Mouse (Mus musculus) lung, embryonic 15.5 days (tissue): ENCODE results near the gene Rgr. TPM values are rescaled to one million over a fixed set of nuclear protein-coding genes. Genes with fewer than 3 reads are reported as not detected.
"Not testable (repeated sequence)": the region's sequence is repeated elsewhere in the genome, so short reads cannot be mapped to it uniquely, and the experiment has no call there.

Experiments used
- ATAC-seq: fragments of 200-750 bp; cut with Nextera tagmentation; 2 replicates; pipeline ENCODE4 v1.8.0; 2017; ENCODE audit warnings: moderate number of reproducible peaks, borderline replicate concordance; ENCODE audit not compliant: low FRiP score, low TSS enrichment; ENCODE audit errors: extremely low read depth
- H3K27ac ChIP-seq: fragments of 300-500 bp; sonication (generic); 2 replicates; pipeline ENCODE4 v1.5.1; 2015; ENCODE audit warnings: moderate library complexity, mild to moderate bottlenecking, inconsistent platforms
- H3K27me3 ChIP-seq: fragments of 300-500 bp; sonication (generic); 2 replicates; pipeline ENCODE4 v1.6.1; 2015; ENCODE audit warnings: inconsistent platforms
- H3K36me3 ChIP-seq: fragments of 300-500 bp; sonication (generic); 2 replicates; pipeline ENCODE4 v1.6.1; 2015; ENCODE audit warnings: inconsistent platforms
- H3K4me1 ChIP-seq: fragments of 300-500 bp; sonication (generic); 2 replicates; pipeline ENCODE4 v1.6.1; 2015; ENCODE audit warnings: inconsistent platforms
- H3K4me2 ChIP-seq: fragments of 300-500 bp; sonication (generic); 2 replicates; pipeline ENCODE4 v1.6.1; 2015; ENCODE audit warnings: inconsistent platforms, mild to moderate bottlenecking, moderate library complexity
- H3K4me3 ChIP-seq: fragments of 300-500 bp; sonication (generic); 2 replicates; pipeline ENCODE4 v1.5.1; 2015; ENCODE audit warnings: mild to moderate bottlenecking, inconsistent platforms
- H3K9ac ChIP-seq: fragments of 300-500 bp; sonication (generic); 2 replicates; pipeline ENCODE4 v1.6.1; 2015; ENCODE audit warnings: inconsistent platforms
- H3K9me3 ChIP-seq: fragments of 300-500 bp; sonication (generic); 2 replicates; pipeline ENCODE4 v1.6.1; 2016; ENCODE audit warnings: inconsistent platforms
- WGBS: fragments of 180-500 bp; shearing (Covaris S2); methylation state at CpG from one replicate; pipeline ENCODE4 v1.1.7; 2015; 5-methylcytosine and 5-hydroxymethylcytosine counted together
- polyA plus RNA-seq: library from polyadenylated mRNA; unstranded; fragments of >200 nt; fragmentation: Nextera tagmentation; extraction: Ambion mirVana; gene quantifications from 2 replicates; pipeline ENCODE4 v1.2.1, GENCODE M21; 2015

Rgr gene
- polyA plus RNA-seq, 1 experiment from 2014 or later, result not detected

GRCm38 (mm10) chr14:37032481-37033104, 16.2 kb downstream of the Rgr start:
- ATAC-seq, result no peak
- 0 out of 2 replicates have a peak, but pooled peaks cover 6% of the 10 kb centered on the region for H3K4me1 ChIP-seq
- H3K9me3 ChIP-seq, result no peaks in the 10 kb centered on the region
- no peak overlapping the region for H3K4me3 ChIP-seq
- H3K9ac ChIP-seq, result no peak overlapping the region
- no peak overlapping the region for H3K27ac ChIP-seq
- no peaks in the 10 kb centered on the region for H3K27me3 ChIP-seq
- H3K36me3 ChIP-seq, result no peaks in the 10 kb centered on the region
- WGBS, result 48% methylated on average over 11 of the region's 11 CpGs
- H3K4me2 ChIP-seq, result no peak overlapping the region

- whole genome bisulfite sequencing, result 81% methylated on average over 3 of the region's 3 CpGs
- Histone ChIP-seq H3K4me3 (no peak overlapping the region), H3K27me3 (no peaks in the 10 kb centered on the region), H3K4me2 (no peak overlapping the region), H3K9me3 (no peaks in the 10 kb centered on the region), H3K27ac (no peak overlapping the region), H3K36me3 (no peaks in the 10 kb centered on the region), H3K4me1 (0 out of 2 replicates have a peak, but pooled peaks cover 6% of the 10 kb centered on the region), H3K9ac (no peak overlapping the region)
- ATAC-seq, result no peak
Measured at GRCm38 (mm10) chr14:37028555-37028954, 20.2 kb downstream of the Rgr start.

GRCm38 (mm10) chr14:37027951-37028350, 20.8 kb downstream of the Rgr start:
- 88% methylated on average over 3 of the region's 3 CpGs for WGBS
- no peak overlapping the region for H3K27ac ChIP-seq
- no peak overlapping the region for H3K4me3 ChIP-seq
- no peaks in the 10 kb centered on the region for H3K36me3 ChIP-seq
- no peaks in the 10 kb centered on the region for H3K9me3 ChIP-seq
- 0 out of 2 replicates have a peak, but pooled peaks cover 6% of the 10 kb centered on the region for H3K4me1 ChIP-seq
- H3K9ac ChIP-seq, result no peak overlapping the region
- H3K4me2 ChIP-seq, result no peak overlapping the region
- H3K27me3 ChIP-seq, result no peaks in the 10 kb centered on the region
- no peak for ATAC-seq

- Histone ChIP-seq H3K9ac (no peak overlapping the region), H3K27me3 (no peaks in the 10 kb centered on the region), H3K4me3 (no peak overlapping the region), H3K4me1 (0 out of 2 replicates have a peak, but pooled peaks cover under 1% of the 10 kb centered on the region), H3K36me3 (no peaks in the 10 kb centered on the region), H3K9me3 (no peaks in the 10 kb centered on the region), H3K4me2 (no peak overlapping the region), H3K27ac (no peak overlapping the region)
- 59% methylated on average over 4 of the region's 4 CpGs for WGBS
- ATAC-seq, result no peak
Measured at GRCm38 (mm10) chr14:37027248-37027933, 21.4 kb downstream of the Rgr start.

- Histone ChIP-seq H3K27ac (no peak overlapping the region), H3K4me2 (no peak overlapping the region), H3K4me3 (no peak overlapping the region), H3K9me3 (no peaks in the 10 kb centered on the region), H3K36me3 (no peaks in the 10 kb centered on the region), H3K9ac (no peak overlapping the region), H3K27me3 (no peaks in the 10 kb centered on the region), H3K4me1 (no peaks in the 10 kb centered on the region)
- no peak for ATAC-seq
- 28% methylated on average over 5 of the region's 5 CpGs for WGBS
Measured at GRCm38 (mm10) chr14:37015894-37016293, 32.9 kb downstream of the Rgr start.

- no peaks in the 10 kb centered on the region for H3K4me1 ChIP-seq
Measured at GRCm38 (mm10) chr14:37013644-37014043, 35.1 kb downstream of the Rgr start.

GRCm38 (mm10) chr14:37009686-37010085, 39.1 kb downstream of the Rgr start:
- H3K9me3 ChIP-seq, result no peaks in the 10 kb centered on the region
- H3K4me2 ChIP-seq, result no peak overlapping the region
- H3K27ac ChIP-seq, result no peak overlapping the region
- H3K4me1 ChIP-seq, result no peaks in the 10 kb centered on the region
- no peak overlapping the region for H3K4me3 ChIP-seq
- WGBS, result 75% methylated on average over 2 of the region's 2 CpGs
- H3K27me3 ChIP-seq, result no peaks in the 10 kb centered on the region
- H3K9ac ChIP-seq, result no peak overlapping the region
- no peak for ATAC-seq
- H3K36me3 ChIP-seq, result no peaks in the 10 kb centered on the region

More at GRCm38 (mm10) chr14:37013644-37014043, 35.1 kb downstream of the Rgr start:
- no peaks in the 10 kb centered on the region for H3K9me3 ChIP-seq
- no peak overlapping the region for H3K4me2 ChIP-seq
- no peak overlapping the region for H3K9ac ChIP-seq
- no peaks in the 10 kb centered on the region for H3K36me3 ChIP-seq
- no peaks in the 10 kb centered on the region for H3K27me3 ChIP-seq
- no peak for ATAC-seq
- H3K27ac ChIP-seq, result no peak overlapping the region
- 58% methylated on average over 3 of the region's 3 CpGs for WGBS
- H3K4me3 ChIP-seq, result no peak overlapping the region

- Histone ChIP-seq H3K4me3 (no peak overlapping the region), H3K9ac (no peak overlapping the region), H3K4me2 (no peak overlapping the region), H3K27me3 (no peaks in the 10 kb centered on the region), H3K9me3 (no peaks in the 10 kb centered on the region), H3K27ac (no peak overlapping the region), H3K36me3 (no peaks in the 10 kb centered on the region), H3K4me1 (no peaks in the 10 kb centered on the region)
- ATAC-seq, result no peak
- WGBS, result 64% methylated on average over 8 of the region's 8 CpGs
Measured at GRCm38 (mm10) chr14:37006489-37006888, 42.3 kb downstream of the Rgr start.

GRCm38 (mm10) chr14:37005865-37006264, 42.9 kb downstream of the Rgr start:
- H3K9me3 ChIP-seq, result no peaks in the 10 kb centered on the region
- no peak overlapping the region for H3K27ac ChIP-seq
- ATAC-seq, result no peak
- no peaks in the 10 kb centered on the region for H3K27me3 ChIP-seq
- H3K36me3 ChIP-seq, result no peaks in the 10 kb centered on the region
- H3K4me1 ChIP-seq, result no peaks in the 10 kb centered on the region
- no peak overlapping the region for H3K4me3 ChIP-seq
- WGBS, result 15% methylated on average over 3 of the region's 3 CpGs
- no peak overlapping the region for H3K9ac ChIP-seq
- H3K4me2 ChIP-seq, result no peak overlapping the region

GRCm38 (mm10) chr14:37003431-37004095, 45.2 kb downstream of the Rgr start:
- no peak for ATAC-seq
- H3K27me3 ChIP-seq, result no peaks in the 10 kb centered on the region
- H3K4me1 ChIP-seq, result no peaks in the 10 kb centered on the region
- H3K9ac ChIP-seq, result no peak overlapping the region
- no peaks in the 10 kb centered on the region for H3K9me3 ChIP-seq
- WGBS, result 66% methylated on average over 8 of the region's 8 CpGs
- no peak overlapping the region for H3K27ac ChIP-seq
- no peaks in the 10 kb centered on the region for H3K36me3 ChIP-seq
- no peak overlapping the region for H3K4me2 ChIP-seq
- H3K4me3 ChIP-seq, result no peak overlapping the region

- no peak for ATAC-seq
- 67% methylated on average over 2 of the region's 2 CpGs for WGBS
- no peak overlapping the region for H3K4me3 ChIP-seq
- H3K4me1 ChIP-seq, result no peaks in the 10 kb centered on the region
- no peak overlapping the region for H3K27ac ChIP-seq
- no peaks in the 10 kb centered on the region for H3K36me3 ChIP-seq
- H3K27me3 ChIP-seq, result no peaks in the 10 kb centered on the region
- H3K9me3 ChIP-seq, result no peaks in the 10 kb centered on the region
- H3K9ac ChIP-seq, result no peak overlapping the region
- no peak overlapping the region for H3K4me2 ChIP-seq
Measured at GRCm38 (mm10) chr14:37002852-37003251, 45.9 kb downstream of the Rgr start.

GRCm38 (mm10) chr14:37000780-37001179, 48.0 kb downstream of the Rgr start:
- not testable (repeated sequence) for H3K4me3 ChIP-seq, H3K4me1 ChIP-seq, ATAC-seq, H3K9ac ChIP-seq, H3K9me3 ChIP-seq, H3K27ac ChIP-seq, H3K27me3 ChIP-seq, H3K36me3 ChIP-seq, H3K4me2 ChIP-seq
- 59% methylated on average over 6 of the region's 6 CpGs for WGBS
